Mouse (Mus musculus): ENCODE results near the gene Nop16. TPM values are rescaled to one million over a fixed set of nuclear protein-coding genes. Genes with fewer than 3 reads are reported as not detected.

Gene Nop16
- total RNA-seq, 2 experiments from 2014 or later: 19.7 to 26.9 TPM

GRCm38 (mm10) chr13:54565594-54566345, 24.1 kb downstream of the Nop16 start:
- DNase-seq (ENCODE audit: low spot score in 2 of 2): peak; percentile 38 to 60
- intact Hi-C loops (cut with DNase I): loop anchor here (1.0 kb wide), 1 partner anchor 25 kb away; the partner anchor contains the start of genes Higd2a and Nop16

GRCm38 (mm10) chr13:54565201-54565581, 24.7 kb downstream of the Nop16 start, which contains the start of gene 4833439L19Rik:
4833439L19Rik (minus strand) TSS chr13:54565435.
- intact Hi-C loops (cut with DNase I): loop anchor here (1.0 kb wide), 1 partner anchor 25 kb away; the partner anchor contains the start of genes Higd2a and Nop16

GRCm38 (mm10) chr13:54564232-54565200, 25.4 kb downstream of the Nop16 start:
- intact Hi-C loops (cut with DNase I): loop anchor here (1.0 kb wide), 1 partner anchor 26 kb away; the partner anchor contains the start of genes Higd2a and Nop16

More at GRCm38 (mm10) chr13:54565201-54565581, 24.7 kb downstream of the Nop16 start, which contains the start of gene 4833439L19Rik:
- DNase-seq (ENCODE audit: low spot score in 2 of 2): peak; percentile 95 to 96

GRCm38 (mm10) chr13:54562562-54562961, 27.3 kb downstream of the Nop16 start:
- DNase-seq (ENCODE audit: low spot score in 2 of 2): no peak
- intact Hi-C loops (cut with DNase I): no loop called here

More at GRCm38 (mm10) chr13:54564232-54565200, 25.4 kb downstream of the Nop16 start:
- no peak for DNase-seq (ENCODE audit: low spot score in 2 of 2)

- peak in 1 of 2 experiments; percentile 61 for DNase-seq (ENCODE audit: low spot score in 2 of 2)
- intact Hi-C loops (cut with DNase I): no loop called here
Observed at GRCm38 (mm10) chr13:54560608-54561007, 29.3 kb downstream of the Nop16 start.

GRCm38 (mm10) chr13:54559656-54560055, 30.2 kb downstream of the Nop16 start:
- DNase-seq (ENCODE audit: low spot score in 2 of 2): no peak
- intact Hi-C loops (cut with DNase I): loop anchor here (10.0 kb wide), 1 partner anchor 445 kb away; no protein-coding TSS in a partner anchor

- DNase-seq (ENCODE audit: low spot score in 2 of 2): peak in 1 of 2 experiments; percentile 24
- intact Hi-C loops (cut with DNase I): loop anchor here (10.0 kb wide), 1 partner anchor 443 kb away; no protein-coding TSS in a partner anchor
Observed at GRCm38 (mm10) chr13:54557652-54558051, 32.2 kb downstream of the Nop16 start.

- peak in 1 of 2 experiments; percentile 61 for DNase-seq (ENCODE audit: low spot score in 2 of 2)
- intact Hi-C loops (cut with DNase I): loop anchor here (10.0 kb wide), 1 partner anchor 442 kb away; no protein-coding TSS in a partner anchor
Observed at GRCm38 (mm10) chr13:54556796-54557195, 33.1 kb downstream of the Nop16 start.

GRCm38 (mm10) chr13:54556176-54556575, 33.7 kb downstream of the Nop16 start:
- intact Hi-C loops (cut with DNase I): loop anchor here (10.0 kb wide), 1 partner anchor 441 kb away; no protein-coding TSS in a partner anchor
- DNase-seq (ENCODE audit: low spot score in 2 of 2): no peak

- intact Hi-C loops (cut with DNase I): no loop called here
Observed at GRCm38 (mm10) chr13:54548036-54548435, 41.9 kb downstream of the Nop16 start.

More at GRCm38 (mm10) chr13:54548036-54548435, 41.9 kb downstream of the Nop16 start:
- no peak for DNase-seq (ENCODE audit: low spot score in 2 of 2)

Small RNAs within 50 kb of the gene (microRNA-seq; reads per million reads assigned to microRNA genes)
- gene Gm24195: 0 reads per million in 2 experiments

Other genes with a start within 250 kb of the Nop16 start
- gene Cplx2, start 218.7 kb downstream of the Nop16 start, total RNA-seq (2021): 100 to 1,000 TPM; 714 to 786 TPM
- 10 to 100 TPM; 33.4 to 35.6 TPM for gene Thoc3, start 121.2 kb downstream of the Nop16 start, total RNA-seq (2021)
- 10 to 100 TPM; 13.5 to 14.4 TPM for gene Simc1, start 86.3 kb downstream of the Nop16 start, total RNA-seq (2021)
- gene 4833439L19Rik, start 24.7 kb downstream of the Nop16 start, total RNA-seq (2021): 100 to 1,000 TPM; 137 to 143 TPM
- gene Arl10, start 15.1 kb downstream of the Nop16 start, total RNA-seq (2021): 10 to 100 TPM; 22.0 to 24.0 TPM
- 100 to 1,000 TPM; 151 TPM for gene Higd2a, start 117 bp upstream of the Nop16 start, total RNA-seq (2021)
- 100 to 1,000 TPM; 308 to 312 TPM for gene Cltb, start 21.3 kb upstream of the Nop16 start, total RNA-seq (2021)
- 10 to 100 TPM; 51.6 to 61.1 TPM for gene Faf2, start 31.7 kb upstream of the Nop16 start, total RNA-seq (2021)
- gene Rnf44, start 103.8 kb upstream of the Nop16 start, total RNA-seq (2021): 100 to 1,000 TPM; 166 to 176 TPM
- gene Cdhr2, start 111.4 kb upstream of the Nop16 start, total RNA-seq (2021): under 1 TPM; 0.14 to 0.23 TPM
- gene Gprin1, start 159.8 kb upstream of the Nop16 start, total RNA-seq (2021): 100 to 1,000 TPM; 120 to 145 TPM
- 100 to 1,000 TPM; 785 to 906 TPM for gene Sncb, start 176.5 kb upstream of the Nop16 start, total RNA-seq (2021)
- not detected for gene Eif4e1b, start 193.9 kb upstream of the Nop16 start, total RNA-seq (2021)
- 10 to 100 TPM; 69.3 to 79.1 TPM for gene Tspan17, start 199.3 kb upstream of the Nop16 start, total RNA-seq (2021)

Measured in left cerebral cortex, postnatal 25 days (tissue).